Mouse (Mus musculus) C2C12 (cell line): ENCODE results near the gene Amdhd2. TPM values are rescaled to one million over a fixed set of nuclear protein-coding genes. Genes with fewer than 3 reads are reported as not detected.
A peak's percentile ranks its signal among the peaks of the same experiment; 100 is the strongest.

Experiments
- H3K27me3 ChIP-seq: one replicate; pipeline ENCODE4 v1.6.1; 2011; ENCODE audit not compliant: control insufficient read depth, insufficient read depth, insufficient read length
- H3K36me3 ChIP-seq: one replicate; pipeline ENCODE4 v1.6.1; 2011; ENCODE audit not compliant: control insufficient read depth, insufficient read depth
- H3K4me3 ChIP-seq: one replicate; pipeline ENCODE4 v1.5.1; 2011; ENCODE audit warnings: mild to moderate bottlenecking, control low read depth; ENCODE audit not compliant: poor library complexity, insufficient read depth, severe bottlenecking
- H3K79me2 ChIP-seq: one replicate; pipeline ENCODE4 v1.6.1; 2011; ENCODE audit not compliant: control insufficient read depth, insufficient read depth
- H3K79me3 ChIP-seq: one replicate; pipeline ENCODE4 v1.6.1; 2011; ENCODE audit warnings: low read depth, control low read depth
- H3ac ChIP-seq: one replicate; pipeline ENCODE3; 2011; ENCODE audit warnings: low read depth; ENCODE audit not compliant: control insufficient read depth, insufficient read length
- CEBPB ChIP-seq: IDR thresholded peaks from one replicate; pipeline ENCODE4 v1.6.1; 2011; ENCODE audit warnings: low read depth, mild to moderate bottlenecking, control low read depth, moderate library complexity
- CTCF ChIP-seq: IDR thresholded peaks from one replicate; pipeline ENCODE4 v1.5.1; 2011; ENCODE audit not compliant: control insufficient read depth, insufficient read depth, insufficient read length
- FOSL1 ChIP-seq: IDR thresholded peaks from one replicate; pipeline ENCODE4 v1.8.0; 2011; ENCODE audit warnings: mild to moderate bottlenecking, low read length; ENCODE audit not compliant: poor library complexity, insufficient read depth, severe bottlenecking
- MAX ChIP-seq: IDR thresholded peaks from one replicate; pipeline ENCODE4 v1.6.1; 2011; ENCODE audit warnings: mild to moderate bottlenecking, control low read depth
- MYOD1 ChIP-seq: IDR thresholded peaks from one replicate; pipeline ENCODE4 v1.6.1; 2011; ENCODE audit warnings: low read depth; ENCODE audit not compliant: control insufficient read depth, insufficient read length
- MYOG ChIP-seq: IDR thresholded peaks from one replicate; pipeline ENCODE4 v1.6.1; 2011; ENCODE audit not compliant: control insufficient read depth, insufficient read length; ENCODE audit errors: extremely low read depth
- USF1 ChIP-seq: IDR thresholded peaks from one replicate; pipeline ENCODE4 v1.6.1; 2011; ENCODE audit warnings: low read depth, mild to moderate bottlenecking, control low read depth, moderate library complexity
- polyA plus RNA-seq: library from polyadenylated mRNA; unstranded; fragments of >200 nt; fragmentation: generic; extraction: Trizol; gene quantifications from one replicate; pipeline ENCODE4 v1.2.1, GENCODE M21; 2012; ENCODE audit warnings: missing spikeins

Amdhd2 gene
- polyA plus RNA-seq, 1 experiment, result 41.9 TPM

- no peaks in the 10 kb centered on the region for H3K27me3 ChIP-seq
- H3ac ChIP-seq, result no peak overlapping the region
- H3K79me2 ChIP-seq, result no peaks in the 10 kb centered on the region
- H3K4me3 ChIP-seq, result no peak overlapping the region
- no peak for TF ChIP-seq MAX
- no peak for TF ChIP-seq CEBPB
- no peak for TF ChIP-seq MYOG
- no peak for TF ChIP-seq FOSL1
- no peak for TF ChIP-seq USF1
- no peak for TF ChIP-seq CTCF
- H3K79me3 ChIP-seq, result no peaks in the 10 kb centered on the region
- H3K36me3 ChIP-seq, result no peaks in the 10 kb centered on the region
These were observed 27.9 kb upstream of the Amdhd2 start for GRCm38 (mm10) chr17:24191481-24191880.

DNA sequence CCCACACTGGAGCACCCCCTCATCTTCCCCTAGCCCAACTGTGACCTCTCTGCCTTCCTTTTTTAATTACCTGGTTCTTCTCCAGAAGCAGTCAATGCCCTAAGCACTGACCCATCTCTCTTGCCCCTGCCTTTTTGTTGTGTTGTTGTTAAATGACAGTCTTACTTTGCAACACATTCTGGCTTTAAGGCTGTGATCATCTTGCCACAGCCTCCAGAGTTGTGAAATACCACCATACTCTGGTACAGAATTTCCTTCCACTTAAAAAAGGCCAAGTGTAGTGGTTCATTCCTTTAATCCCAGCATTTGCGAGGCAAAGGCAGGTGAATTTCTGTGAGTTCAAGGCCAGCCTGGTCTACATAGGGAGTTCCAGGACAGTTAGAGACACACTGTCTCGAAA is 27.4 kb upstream of the Amdhd2 start:
- TF ChIP-seq CTCF, result no peak
- no peak for TF ChIP-seq FOSL1
- TF ChIP-seq MYOD1, result no peak
- no peak for TF ChIP-seq USF1
- TF ChIP-seq CEBPB, result no peak
- no peak for TF ChIP-seq MYOG
- TF ChIP-seq MAX, result no peak
- Histone ChIP-seq H3ac (no peak overlapping the region), H3K4me3 (no peak overlapping the region), H3K79me2 (no peaks in the 10 kb centered on the region), H3K36me3 (no peaks in the 10 kb centered on the region), H3K79me3 (no peaks in the 10 kb centered on the region), H3K27me3 (no peaks in the 10 kb centered on the region)

DNA sequence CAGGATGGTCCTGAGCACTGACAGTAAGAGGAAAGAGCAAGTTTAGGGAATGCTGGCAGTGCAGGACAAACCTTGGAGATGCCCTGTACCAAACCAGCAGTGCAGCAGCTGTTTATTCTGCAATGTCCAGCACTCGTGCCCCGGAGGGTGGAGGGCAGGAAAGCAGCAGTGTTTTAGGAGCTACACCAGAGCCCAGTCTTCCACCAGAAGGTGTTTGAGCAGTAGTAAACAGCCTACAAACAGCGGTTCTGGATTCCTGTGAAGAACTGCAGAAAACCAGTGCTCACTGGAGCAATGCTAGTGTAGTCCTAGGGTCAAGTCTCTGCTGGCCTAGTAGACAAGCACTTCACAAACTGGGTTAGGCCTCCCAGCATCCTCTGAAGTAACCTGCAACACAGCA is 10.7 kb upstream of the Amdhd2 start:
- no peak overlapping the region for H3K4me3 ChIP-seq
- no peaks in the 10 kb centered on the region for H3K27me3 ChIP-seq
- TF ChIP-seq CEBPB (no peak), FOSL1 (no peak)
- H3K79me3 ChIP-seq, result no peaks in the 10 kb centered on the region
- no peak overlapping the region for H3ac ChIP-seq
- no peaks in the 10 kb centered on the region for H3K79me2 ChIP-seq
- no peaks in the 10 kb centered on the region for H3K36me3 ChIP-seq

GRCm38 (mm10) chr17:24173423-24173822 is 9.9 kb upstream of the Amdhd2 start:
- H3ac ChIP-seq, result no peak overlapping the region
- H3K79me3 ChIP-seq, result peaks cover 5% of the 10 kb centered on the region
- H3K4me3 ChIP-seq, result no peak overlapping the region
- TF ChIP-seq USF1 (no peak), CTCF (peak; percentile 71), FOSL1 (no peak), MAX (no peak), MYOG (no peak), MYOD1 (no peak)
- H3K27me3 ChIP-seq, result no peaks in the 10 kb centered on the region
- peaks cover 8% of the 10 kb centered on the region for H3K79me2 ChIP-seq
- no peaks in the 10 kb centered on the region for H3K36me3 ChIP-seq

- TF ChIP-seq CTCF (no peak), FOSL1 (no peak)
- no peaks in the 10 kb centered on the region for H3K27me3 ChIP-seq
- peaks cover 22% of the 10 kb centered on the region for H3K79me3 ChIP-seq
- no peak overlapping the region for H3ac ChIP-seq
- H3K4me3 ChIP-seq, result no peak overlapping the region
- H3K36me3 ChIP-seq, result peaks cover 10% of the 10 kb centered on the region
- H3K79me2 ChIP-seq, result peaks cover 25% of the 10 kb centered on the region
These were observed 8.2 kb upstream of the Amdhd2 start for GRCm38 (mm10) chr17:24171738-24172137.

- Histone ChIP-seq H3K79me3 (peaks cover 27% of the 10 kb centered on the region), H3ac (no peak overlapping the region), H3K36me3 (peaks cover 14% of the 10 kb centered on the region), H3K79me2 (peaks cover 32% of the 10 kb centered on the region), H3K4me3 (no peak overlapping the region), H3K27me3 (no peaks in the 10 kb centered on the region)
- TF ChIP-seq FOSL1 (no peak), MYOG (no peak), USF1 (no peak), CTCF (no peak), MYOD1 (no peak), CEBPB (no peak), MAX (no peak)
These were observed 7.2 kb upstream of the Amdhd2 start for GRCm38 (mm10) chr17:24170729-24171128.

DNA sequence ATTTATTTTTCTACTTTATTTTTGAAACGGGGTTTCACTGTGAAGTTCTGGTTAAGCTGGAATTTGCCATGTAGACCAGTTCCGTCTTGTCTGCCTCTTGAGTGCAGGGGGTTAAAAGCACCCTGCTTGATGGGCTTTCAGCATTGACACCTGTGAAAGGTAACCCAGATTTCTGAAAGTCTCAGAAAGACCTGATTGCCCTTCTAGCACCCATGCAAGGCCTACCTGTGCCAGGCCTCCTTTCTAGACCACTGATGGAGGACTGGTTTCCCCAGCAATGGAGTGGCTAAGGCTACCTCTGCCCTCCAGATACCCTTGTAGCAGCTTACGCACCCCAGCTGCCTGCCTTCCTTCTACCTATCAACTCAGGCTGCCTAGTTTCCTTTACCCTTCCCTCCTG is 6.6 kb upstream of the Amdhd2 start:
- Histone ChIP-seq H3K4me3 (peak overlapping the region; percentile 89), H3K36me3 (peaks cover 20% of the 10 kb centered on the region), H3K27me3 (no peaks in the 10 kb centered on the region), H3K79me2 (peaks cover 38% of the 10 kb centered on the region), H3ac (no peak overlapping the region), H3K79me3 (peaks cover 31% of the 10 kb centered on the region)
- no peak for TF ChIP-seq FOSL1
- no peak for TF ChIP-seq USF1
- TF ChIP-seq MYOD1, result no peak
- TF ChIP-seq CEBPB, result no peak
- no peak for TF ChIP-seq MYOG
- TF ChIP-seq CTCF, result no peak
- no peak for TF ChIP-seq MAX
